Mouse (Mus musculus) embryonic facial prominence, embryonic 11.5 days (tissue): ENCODE data around the gene Plpp7. TPM values are rescaled to one million over a fixed set of nuclear protein-coding genes. Genes with fewer than 3 reads are reported as not detected.

ENCODE experiments used
- ATAC-seq: fragments of 200-750 bp; cut with Nextera tagmentation; replicated peaks from 2 replicates; pipeline ENCODE4 v1.8.0; 2017; ENCODE audit warnings: low read depth; ENCODE audit not compliant: insufficient number of reproducible peaks, low FRiP score, low TSS enrichment
- DNase-seq: peaks from one replicate; pipeline ENCODE4 v3.0.0-alpha.2; 2015; ENCODE audit warnings: low spot score
- H3K27ac ChIP-seq: fragments of 300-500 bp; sonication (generic); replicated peaks from 2 replicates; pipeline ENCODE4 v1.5.1; 2014; ENCODE audit warnings: mild to moderate bottlenecking, low read depth, low read length, control low read depth
- H3K27me3 ChIP-seq: fragments of 300-500 bp; sonication (generic); 2 replicates; pipeline ENCODE4 v1.6.1; 2014; ENCODE audit warnings: mild to moderate bottlenecking, low read length, moderate library complexity, mixed read lengths; ENCODE audit not compliant: control insufficient read depth, insufficient read depth
- H3K36me3 ChIP-seq: fragments of 300-500 bp; sonication (generic); replicated peaks from 2 replicates; pipeline ENCODE4 v1.6.1; 2014; ENCODE audit warnings: low read depth, mild to moderate bottlenecking, low read length, moderate library complexity, mixed read lengths; ENCODE audit not compliant: control insufficient read depth, insufficient read depth
- H3K4me1 ChIP-seq: fragments of 300-500 bp; sonication (generic); 2 replicates; pipeline ENCODE4 v1.6.1; 2014; ENCODE audit warnings: low read length, mixed read lengths; ENCODE audit not compliant: control insufficient read depth, insufficient read depth
- H3K4me2 ChIP-seq: fragments of 300-500 bp; sonication (generic); 2 replicates; pipeline ENCODE4 v1.6.1; 2014; ENCODE audit warnings: low read depth, mild to moderate bottlenecking, control low read depth, low read length, moderate library complexity
- H3K4me3 ChIP-seq: fragments of 300-500 bp; sonication (generic); 2 replicates; pipeline ENCODE4 v1.5.1; 2014; ENCODE audit warnings: low read depth, low read length, control low read depth
- H3K9ac ChIP-seq: fragments of 300-500 bp; sonication (generic); replicated peaks from 2 replicates; pipeline ENCODE4 v1.6.1; 2014; ENCODE audit warnings: mild to moderate bottlenecking, control low read depth, low read length
- H3K9me3 ChIP-seq: fragments of 300-500 bp; sonication (generic); replicated peaks from 2 replicates; pipeline ENCODE4 v1.6.1; 2016; ENCODE audit warnings: mild to moderate bottlenecking, low read length, inconsistent platforms, mixed read lengths; ENCODE audit not compliant: control insufficient read depth
- WGBS: fragments of 180-500 bp; shearing (Covaris S2); extraction: QIAGEN DNeasy Blood & Tissue Kit; methylation state at CpG from one replicate; pipeline ENCODE4 v1.1.7; 2014; 5-methylcytosine and 5-hydroxymethylcytosine counted together
- microRNA-seq: library from miRNA; unstranded; fragments of <30 nt; microRNA quantifications from one replicate; pipeline ENCODE4, GENCODE M21; 2016; ENCODE audit warnings: borderline number of aligned reads
- polyA plus RNA-seq: library from polyadenylated mRNA; unstranded; fragments of >200 nt; fragmentation: Nextera tagmentation; extraction: Ambion mirVana; gene quantifications from 2 replicates; pipeline ENCODE4 v1.2.1, GENCODE M21; 2014

Gene Plpp7
- polyA plus RNA-seq, 1 experiment from 2014 or later: 3.5 TPM

GRCm38 (mm10) chr2:32155614-32156013, 60.3 kb downstream of the Plpp7 start:
- H3K27ac ChIP-seq: no peak overlapping the region
- WGBS: 59% methylated on average over 6 of the region's 6 CpGs

GRCm38 (mm10) chr2:32156645-32157044, 61.3 kb downstream of the Plpp7 start:
- Histone ChIP-seq H3K27me3 (no peaks in the 10 kb centered on the region), H3K27ac (peak overlapping the region; percentile 63; the same call in 1 of the 2 replicates), H3K4me1 (peaks cover 16% of the 10 kb centered on the region), H3K4me2 (peak overlapping the region; percentile 5; the same call in 1 of the 2 replicates), H3K36me3 (no peaks in the 10 kb centered on the region), H3K9me3 (no peaks in the 10 kb centered on the region), H3K9ac (no peak overlapping the region), H3K4me3 (no peak overlapping the region)
- no peak for DNase-seq
- WGBS: 48% methylated on average over 10 of the region's 10 CpGs
- ATAC-seq: no peak

More at GRCm38 (mm10) chr2:32155614-32156013, 60.3 kb downstream of the Plpp7 start:
- H3K36me3 ChIP-seq: no peaks in the 10 kb centered on the region
- peaks cover 16% of the 10 kb centered on the region for H3K4me1 ChIP-seq
- DNase-seq (no peak), ATAC-seq (no peak)
- H3K4me2 ChIP-seq: no peak overlapping the region
- no peaks in the 10 kb centered on the region for H3K9me3 ChIP-seq
- no peak overlapping the region for H3K9ac ChIP-seq
- no peak overlapping the region for H3K4me3 ChIP-seq
- no peaks in the 10 kb centered on the region for H3K27me3 ChIP-seq

- no peaks in the 10 kb centered on the region for H3K9me3 ChIP-seq
- no peak overlapping the region for H3K9ac ChIP-seq
- no peak overlapping the region for H3K4me3 ChIP-seq
- DNase-seq: peak; percentile 41
- no peaks in the 10 kb centered on the region for H3K36me3 ChIP-seq
- peak overlapping the region; percentile 63; the same call in 1 of the 2 replicates for H3K27ac ChIP-seq
- WGBS: 22% methylated on average over 4 of the region's 4 CpGs
- peaks cover 16% of the 10 kb centered on the region for H3K4me1 ChIP-seq
- no peaks in the 10 kb centered on the region for H3K27me3 ChIP-seq
- H3K4me2 ChIP-seq: peak overlapping the region; percentile 5; the same call in 1 of the 2 replicates
- peak; percentile 41 for ATAC-seq
These were observed 62.0 kb downstream of the Plpp7 start for GRCm38 (mm10) chr2:32157328-32157727.

GRCm38 (mm10) chr2:32158616-32159239, 63.4 kb downstream of the Plpp7 start:
- H3K4me1 ChIP-seq: peaks cover 12% of the 10 kb centered on the region
- ATAC-seq (no peak), DNase-seq (no peak)
- H3K4me3 ChIP-seq: no peak overlapping the region
- no peaks in the 10 kb centered on the region for H3K27me3 ChIP-seq
- WGBS: 64% methylated on average over 12 of the region's 12 CpGs
- no peak overlapping the region for H3K4me2 ChIP-seq
- H3K27ac ChIP-seq: no peak overlapping the region
- no peak overlapping the region for H3K9ac ChIP-seq
- H3K9me3 ChIP-seq: no peaks in the 10 kb centered on the region
- H3K36me3 ChIP-seq: no peaks in the 10 kb centered on the region

Small RNAs within 50 kb of the gene (microRNA-seq; reads per million reads assigned to microRNA genes)
- gene Mir7674: not detected

Other genes starting within 250 kb of the Plpp7 start
- 0.11 and 0.14 TPM in 2 replicates for gene Fibcd1, start 249.5 kb upstream of the Plpp7 start, polyA plus RNA-seq
- 0.84 and 1.2 TPM in 2 replicates for gene Lamc3, start 208.2 kb upstream of the Plpp7 start, polyA plus RNA-seq
- gene Aif1l, start 145.4 kb upstream of the Plpp7 start, polyA plus RNA-seq: 83.5 and 84.3 TPM in 2 replicates
- gene Nup214, start 121.1 kb upstream of the Plpp7 start, polyA plus RNA-seq: 74.7 and 78.2 TPM in 2 replicates
- 1.8 and 1.9 TPM in 2 replicates for gene Fam78a, start 10.7 kb upstream of the Plpp7 start, polyA plus RNA-seq
- 46.2 and 48.6 TPM in 2 replicates for gene Prrc2b, start 55.6 kb downstream of the Plpp7 start, polyA plus RNA-seq
- gene Pomt1, start 141.1 kb downstream of the Plpp7 start, polyA plus RNA-seq: 15.5 and 16.1 TPM in 2 replicates
- gene Uck1, start 164.6 kb downstream of the Plpp7 start, polyA plus RNA-seq: 57.2 and 64.2 TPM in 2 replicates
- gene Golga2, start 191.9 kb downstream of the Plpp7 start, polyA plus RNA-seq: 14.9 and 15.2 TPM in 2 replicates
- 392 and 406 TPM in 2 replicates for gene Swi5, start 192.5 kb downstream of the Plpp7 start, polyA plus RNA-seq